Mouse (Mus musculus) lung, adult 2 months (tissue): ENCODE measurements around the gene Akr1d1. TPM values are rescaled to one million over a fixed set of nuclear protein-coding genes. Genes with fewer than 3 reads are reported as not detected.

Experiments
- DNase-seq: peaks from one replicate; pipeline ENCODE4 v3.0.0; 2022
- H3K4me1 ChIP-seq: fragments of 200-500 bp; 2 replicates; pipeline ENCODE4 v1.6.1; 2011; ENCODE audit warnings: low read length; ENCODE audit not compliant: control insufficient read depth, insufficient read depth
- H3K4me3 ChIP-seq: fragments of 200-500 bp; replicated peaks from 2 replicates; pipeline ENCODE3; 2011; ENCODE audit warnings: low read depth, mild to moderate bottlenecking, control low read depth, low read length; ENCODE audit errors: extremely low read depth
- CTCF ChIP-seq: fragments of 200-500 bp; IDR thresholded peaks from 2 replicates; pipeline ENCODE4 v1.5.1; 2011; ENCODE audit warnings: mild to moderate bottlenecking, low read length, control low read depth; ENCODE audit not compliant: insufficient read depth
- POLR2A ChIP-seq: fragments of 200-500 bp; IDR thresholded peaks from 2 replicates; pipeline ENCODE4 v1.6.1; 2011; ENCODE audit warnings: low read depth, mild to moderate bottlenecking, control low read depth, low read length, borderline replicate concordance; ENCODE audit errors: extremely low read depth
- WGBS: fragments of 180-500 bp; shearing (Covaris S2); methylation state at CpG from one replicate; pipeline ENCODE4 v1.1.7; 2018; 5-methylcytosine and 5-hydroxymethylcytosine counted together
- polyA plus RNA-seq: library from polyadenylated mRNA; depleted of rRNA; stranded (reverse); fragments of >200 nt; gene quantifications from 2 replicates; pipeline ENCODE4 v1.2.3, GENCODE M21; 2012

The Akr1d1 gene
- polyA plus RNA-seq, 1 experiment = 0.04 TPM

- whole genome bisulfite sequencing = 82% methylated on average over 13 of the region's 13 CpGs
- no peak for DNase-seq
- Histone ChIP-seq H3K4me1 (no peaks in the 10 kb centered on the region), H3K4me3 (no peak overlapping the region)
- TF ChIP-seq POLR2A (no peak), CTCF (no peak)
Observed at GRCm38 (mm10) chr6:37520631-37521375, 9.2 kb upstream of the Akr1d1 start.

GRCm38 (mm10) chr6:37532036-37532435, 2.1 kb downstream of the Akr1d1 start:
- Histone ChIP-seq H3K4me3 (no peak overlapping the region), H3K4me1 (no peaks in the 10 kb centered on the region)
- WGBS = 86% methylated on average over 3 of the region's 3 CpGs
- no peak for TF ChIP-seq POLR2A
- TF ChIP-seq CTCF = no peak
- DNase-seq = no peak

GRCm38 (mm10) chr6:37536831-37537230, 6.9 kb downstream of the Akr1d1 start:
- 87% methylated on average over 3 of the region's 3 CpGs for WGBS
- DNase-seq = no peak
- Histone ChIP-seq H3K4me1 (no peaks in the 10 kb centered on the region), H3K4me3 (no peak overlapping the region)
- TF ChIP-seq CTCF (no peak), POLR2A (no peak)

- H3K4me3 ChIP-seq = no peak overlapping the region
- TF ChIP-seq CTCF = no peak
- no peak for TF ChIP-seq POLR2A
- no peaks in the 10 kb centered on the region for H3K4me1 ChIP-seq
- DNase-seq = no peak
- WGBS = 52% methylated on average over 3 of the region's 3 CpGs
Observed at GRCm38 (mm10) chr6:37537801-37538200, 7.8 kb downstream of the Akr1d1 start.

GRCm38 (mm10) chr6:37538792-37539191, 8.8 kb downstream of the Akr1d1 start:
- no peak for DNase-seq
- Histone ChIP-seq H3K4me1 (no peaks in the 10 kb centered on the region), H3K4me3 (no peak overlapping the region)
- WGBS = 85% methylated on average over 5 of the region's 5 CpGs
- no peak for TF ChIP-seq CTCF
- TF ChIP-seq POLR2A = no peak

- TF ChIP-seq CTCF = no peak
- no peak for TF ChIP-seq POLR2A
- no peak for DNase-seq
- WGBS = 70% methylated on average over 9 of the region's 9 CpGs
Observed at GRCm38 (mm10) chr6:37539403-37539802, 9.4 kb downstream of the Akr1d1 start.

GRCm38 (mm10) chr6:37540113-37540512, 10.1 kb downstream of the Akr1d1 start:
- H3K4me1 ChIP-seq = no peaks in the 10 kb centered on the region

More at GRCm38 (mm10) chr6:37539403-37539802, 9.4 kb downstream of the Akr1d1 start:
- no peak overlapping the region for H3K4me3 ChIP-seq
- H3K4me1 ChIP-seq = no peaks in the 10 kb centered on the region

GRCm38 (mm10) chr6:37541171-37541570, 11.2 kb downstream of the Akr1d1 start:
- TF ChIP-seq CTCF = no peak
- no peak for TF ChIP-seq POLR2A
- no peak for DNase-seq
- WGBS = 76% methylated on average over 3 of the region's 3 CpGs
- Histone ChIP-seq H3K4me1 (no peaks in the 10 kb centered on the region), H3K4me3 (no peak overlapping the region)

More at GRCm38 (mm10) chr6:37540113-37540512, 10.1 kb downstream of the Akr1d1 start:
- TF ChIP-seq CTCF (no peak), POLR2A (no peak)
- no peak for DNase-seq
- H3K4me3 ChIP-seq = no peak overlapping the region
- WGBS = 66% methylated on average over 3 of the region's 3 CpGs

GRCm38 (mm10) chr6:37542145-37542544, 12.2 kb downstream of the Akr1d1 start:
- no peak for DNase-seq
- WGBS = 95% methylated on average over 3 of the region's 3 CpGs

GRCm38 (mm10) chr6:37552760-37553159, 22.8 kb downstream of the Akr1d1 start:
- DNase-seq = no peak
- WGBS = 74% methylated on average over 2 of the region's 2 CpGs
- no peak for TF ChIP-seq POLR2A
- TF ChIP-seq CTCF = no peak
- H3K4me1 ChIP-seq = no peaks in the 10 kb centered on the region
- H3K4me3 ChIP-seq = no peak overlapping the region

More at GRCm38 (mm10) chr6:37542145-37542544, 12.2 kb downstream of the Akr1d1 start:
- Histone ChIP-seq H3K4me3 (no peak overlapping the region), H3K4me1 (no peaks in the 10 kb centered on the region)
- TF ChIP-seq POLR2A (no peak), CTCF (no peak)
